Mouse (Mus musculus) embryonic fibroblast, embryonic 13.5 days (primary cell): ENCODE measurements at regions not wholly inside any gene's neighbourhood (a gene's known extent, or its start where the extent isn't known, plus 50 kb on each side); places are given as distances from the start of the nearest gene placed in this dataset.

Source experiments
- CTCF ChIP-seq: IDR thresholded peaks from 2 replicates; pipeline ENCODE4 v1.5.1; 2011; ENCODE audit warnings: mild to moderate bottlenecking, control low read depth, low read length, moderate library complexity, borderline replicate concordance; ENCODE audit not compliant: insufficient read depth
- POLR2A ChIP-seq: IDR thresholded peaks from 2 replicates; pipeline ENCODE4 v1.6.1; 2011; ENCODE audit warnings: low read depth, mild to moderate bottlenecking, control low read depth, low read length, moderate library complexity

DNA sequence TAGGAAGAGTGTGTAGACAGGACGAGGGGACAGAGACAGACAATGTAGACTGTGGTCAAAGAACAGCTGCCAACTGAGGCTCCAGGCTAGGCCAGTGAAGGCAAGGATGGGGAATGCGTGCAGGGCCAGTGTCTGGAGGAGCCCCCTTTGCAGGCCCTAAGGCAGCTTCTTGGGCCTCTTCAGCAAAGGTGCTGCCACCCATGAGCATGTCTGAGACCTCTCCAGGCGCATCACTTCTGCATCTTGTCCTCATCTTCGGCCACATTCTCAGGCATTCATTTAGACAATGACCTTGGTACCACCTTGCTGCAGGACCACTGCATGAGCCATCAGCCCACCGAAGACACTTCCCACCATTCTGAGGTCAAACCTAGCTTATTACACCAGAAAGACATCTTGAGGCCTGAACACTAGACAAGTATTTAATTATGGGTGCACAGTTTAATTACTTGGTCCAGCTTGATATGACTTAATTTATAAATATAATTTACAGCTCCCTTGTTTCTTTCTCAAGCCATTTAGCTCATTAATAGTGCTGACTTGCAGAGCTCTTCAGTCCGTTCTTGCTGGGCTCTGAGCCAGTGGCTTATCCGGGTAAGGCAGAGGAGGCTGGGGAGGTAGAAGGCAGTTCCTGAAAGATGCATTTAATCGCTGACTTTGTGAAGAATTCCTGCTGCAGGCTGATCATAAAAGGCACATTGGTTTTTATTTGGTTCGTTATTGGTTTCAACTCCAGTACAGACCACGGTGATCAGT lies 72.1 kb upstream of the Sesn3 start:
- TF ChIP-seq CTCF (no peak), POLR2A (no peak)
